Mouse (Mus musculus) liver, embryonic 14.5 days (tissue): Measurements from ENCODE around the gene Larp7.

ENCODE experiments used
- CTCF ChIP-seq: IDR thresholded peaks from 2 replicates; pipeline ENCODE4 v1.5.1; 2016; ENCODE audit warnings: antibody characterized with exemption, low read depth, control low read depth
- EP300 ChIP-seq: IDR thresholded peaks from 2 replicates; pipeline ENCODE4 v1.6.1; 2016; ENCODE audit warnings: antibody characterized with exemption, low read depth

DNA sequence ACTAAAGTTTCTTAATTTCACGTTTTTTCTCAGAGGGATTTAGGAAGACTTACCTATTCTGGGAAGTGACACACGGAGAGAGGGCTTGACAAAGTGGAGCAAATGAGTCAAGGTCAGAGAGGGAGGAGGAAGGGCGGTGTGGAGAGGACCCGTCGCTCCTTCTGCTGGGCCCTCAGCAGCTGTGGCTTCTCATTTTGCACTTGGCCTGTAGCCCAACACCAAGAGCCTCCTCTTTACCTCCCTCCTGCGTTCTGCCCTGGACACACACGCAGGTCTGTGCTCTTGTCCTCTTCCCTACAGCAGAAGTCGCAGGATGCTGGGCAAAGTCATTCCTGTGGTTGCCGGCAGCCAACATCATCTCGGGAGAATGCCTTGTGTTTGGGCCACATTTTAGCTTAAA lies 32.0 kb downstream of the Larp7 start:
- TF ChIP-seq EP300 (no peak), CTCF (no peak)
